Mouse (Mus musculus) lung, embryonic 14.5 days (tissue): ENCODE measurements around the gene Ambra1. TPM values are rescaled to one million over a fixed set of nuclear protein-coding genes. Genes with fewer than 3 reads are reported as not detected.

Source experiments
- ATAC-seq: fragments of 200-750 bp; cut with Nextera tagmentation; 2 replicates; pipeline ENCODE4 v1.8.0; 2017; ENCODE audit warnings: mild to moderate bottlenecking, moderate TSS enrichment, moderate library complexity; ENCODE audit not compliant: insufficient read depth
- DNase-seq: peaks from one replicate; pipeline ENCODE4 v3.0.0-alpha.2; 2015
- H3K27ac ChIP-seq: fragments of 300-500 bp; sonication (generic); 2 replicates; pipeline ENCODE4 v1.5.1; 2014; ENCODE audit warnings: low read depth, mild to moderate bottlenecking, moderate library complexity
- H3K27me3 ChIP-seq: fragments of 300-500 bp; sonication (generic); 2 replicates; pipeline ENCODE4 v1.6.1; 2014; ENCODE audit warnings: low read length, control low read depth; ENCODE audit not compliant: insufficient read depth
- H3K36me3 ChIP-seq: fragments of 300-500 bp; sonication (generic); 2 replicates; pipeline ENCODE4 v1.6.1; 2014; ENCODE audit warnings: control low read depth; ENCODE audit not compliant: insufficient read depth
- H3K4me1 ChIP-seq: fragments of 300-500 bp; sonication (generic); 2 replicates; pipeline ENCODE4 v1.6.1; 2014; ENCODE audit warnings: antibody characterized with exemption, control low read depth; ENCODE audit not compliant: insufficient read depth
- H3K4me2 ChIP-seq: fragments of 300-500 bp; sonication (generic); 2 replicates; pipeline ENCODE4 v1.6.1; 2014; ENCODE audit warnings: mild to moderate bottlenecking
- H3K4me3 ChIP-seq: fragments of 300-500 bp; sonication (generic); 2 replicates; pipeline ENCODE4 v1.5.1; 2014; ENCODE audit warnings: low read depth, low read length
- H3K9ac ChIP-seq: fragments of 300-500 bp; sonication (generic); 2 replicates; pipeline ENCODE4 v1.6.1; 2014
- H3K9me3 ChIP-seq: fragments of 300-500 bp; sonication (generic); 2 replicates; pipeline ENCODE4 v1.6.1; 2016; ENCODE audit warnings: low read depth, low read length, control low read depth
- CTCF ChIP-seq: IDR thresholded peaks from 2 replicates; pipeline ENCODE4 v1.5.1; 2016; ENCODE audit warnings: antibody characterized with exemption, low read depth
- WGBS: fragments of 180-500 bp; shearing (Covaris S2); extraction: QIAGEN DNeasy Blood & Tissue Kit; methylation state at CpG from one replicate; pipeline ENCODE4 v1.1.7; 2014; 5-methylcytosine and 5-hydroxymethylcytosine counted together
- polyA plus RNA-seq: library from polyadenylated mRNA; unstranded; fragments of >200 nt; fragmentation: Nextera tagmentation; extraction: Ambion mirVana; gene quantifications from 2 replicates; pipeline ENCODE4 v1.2.1, GENCODE M21; 2014

The Ambra1 gene
- polyA plus RNA-seq, 1 experiment from 2014 or later, result 15.9 TPM

DNA sequence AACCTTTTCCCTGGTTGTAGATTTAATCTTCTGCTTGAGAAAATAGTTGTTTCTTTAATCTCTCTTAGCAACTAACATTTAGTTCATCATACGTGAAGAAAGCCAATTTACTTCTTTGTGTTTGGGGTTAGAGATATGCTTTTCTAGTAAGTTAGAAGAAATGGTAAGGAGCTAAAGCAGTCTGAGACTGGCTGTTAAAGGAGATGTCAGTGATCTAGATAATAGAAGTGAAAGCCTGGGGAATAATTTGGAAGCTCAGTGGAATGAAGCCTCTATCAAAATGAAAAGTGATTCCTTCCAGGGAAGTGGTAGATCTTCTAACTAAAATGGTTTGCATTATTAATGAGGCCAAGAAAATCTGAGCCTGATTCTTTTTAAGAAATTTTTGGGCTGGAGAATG is 141.3 kb downstream of the Ambra1 start:
- no peak for ATAC-seq

DNA sequence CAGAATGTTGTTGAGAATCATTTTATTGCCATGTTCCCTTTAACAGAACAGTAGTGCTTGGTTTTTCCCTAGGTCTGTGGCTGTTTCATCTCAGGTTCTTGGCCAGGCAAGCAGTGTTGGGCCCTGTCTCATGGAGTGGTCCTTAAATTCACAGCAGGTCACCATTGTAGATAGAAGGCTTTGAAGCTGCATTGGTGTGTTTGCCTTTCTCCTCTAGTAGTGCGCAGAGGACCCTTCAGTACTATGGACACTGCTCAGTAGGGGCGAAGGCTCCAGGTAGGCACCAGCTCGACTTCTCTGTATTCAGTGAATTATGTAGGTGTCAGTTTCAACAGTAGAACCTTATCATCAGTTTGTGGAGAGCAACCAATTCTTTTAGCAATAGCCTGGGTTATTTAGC is 142.7 kb downstream of the Ambra1 start:
- 76% methylated on average over 3 of the region's 3 CpGs for WGBS
- H3K36me3 ChIP-seq, result no peaks in the 10 kb centered on the region
- TF ChIP-seq CTCF, result no peak
- no peaks in the 10 kb centered on the region for H3K27me3 ChIP-seq
- H3K4me1 ChIP-seq, result no peaks in the 10 kb centered on the region
- no peak overlapping the region for H3K9ac ChIP-seq
- H3K27ac ChIP-seq, result no peak overlapping the region
- ATAC-seq, result no peak
- H3K4me3 ChIP-seq, result no peak overlapping the region
- H3K4me2 ChIP-seq, result no peak overlapping the region
- H3K9me3 ChIP-seq, result no peaks in the 10 kb centered on the region
- peak; percentile 13 for DNase-seq

More for the DNA sequence above, 141.3 kb downstream of the Ambra1 start:
- Histone ChIP-seq H3K4me1 (no peaks in the 10 kb centered on the region), H3K27ac (no peak overlapping the region), H3K9ac (no peak overlapping the region), H3K4me2 (no peak overlapping the region), H3K4me3 (no peak overlapping the region), H3K27me3 (no peaks in the 10 kb centered on the region), H3K36me3 (no peaks in the 10 kb centered on the region), H3K9me3 (no peaks in the 10 kb centered on the region)
- WGBS, result 73% methylated on average over 1 of the region's 1 CpGs
- DNase-seq, result no peak
- no peak for TF ChIP-seq CTCF

DNA sequence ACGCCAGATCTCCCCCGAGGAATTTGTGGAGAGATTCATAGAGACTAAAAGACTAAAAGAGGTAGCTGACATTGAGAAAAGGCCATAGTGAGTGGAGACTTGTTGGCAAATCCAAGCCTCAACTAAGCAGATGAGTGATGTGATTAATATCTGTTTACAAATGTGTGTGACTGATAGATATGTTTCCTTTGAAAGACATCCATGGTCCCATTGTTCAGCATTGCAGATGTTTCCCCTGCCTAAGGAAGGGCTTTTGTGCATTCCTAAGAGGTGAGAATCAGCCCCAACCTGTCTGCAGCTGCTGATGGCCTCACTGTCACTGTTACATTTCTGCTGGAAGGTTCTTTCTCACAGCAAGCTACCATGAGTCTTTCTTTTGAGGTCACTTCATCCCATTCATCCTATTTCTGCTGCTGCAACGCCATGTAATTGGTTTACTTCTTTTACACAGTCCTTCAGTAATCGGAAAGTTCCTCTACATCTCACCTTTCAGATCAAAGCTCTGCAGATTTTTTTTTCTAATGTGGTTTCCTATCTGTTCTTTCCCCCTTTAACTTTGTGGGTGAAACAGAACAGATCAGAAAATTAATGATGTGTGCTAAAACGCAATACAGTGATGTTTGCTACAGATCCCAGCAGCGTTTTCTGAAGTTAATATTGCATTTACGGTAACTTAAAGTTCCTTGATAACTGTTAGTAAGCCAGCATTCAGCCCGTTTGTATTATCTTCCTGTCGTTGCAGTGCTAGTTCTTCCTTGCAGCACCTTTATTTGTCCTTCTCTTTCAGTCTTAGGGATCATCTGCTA is 146.3 kb downstream of the Ambra1 start:
- Histone ChIP-seq H3K27me3 (no peaks in the 10 kb centered on the region), H3K9me3 (no peaks in the 10 kb centered on the region), H3K9ac (no peak overlapping the region), H3K4me2 (no peak overlapping the region), H3K4me3 (no peak overlapping the region), H3K4me1 (no peaks in the 10 kb centered on the region), H3K36me3 (no peaks in the 10 kb centered on the region), H3K27ac (no peak overlapping the region)
- WGBS, result 54% methylated on average over 9 of the region's 9 CpGs
- TF ChIP-seq CTCF, result no peak
- ATAC-seq (no peak), DNase-seq (peak; percentile 44)

DNA sequence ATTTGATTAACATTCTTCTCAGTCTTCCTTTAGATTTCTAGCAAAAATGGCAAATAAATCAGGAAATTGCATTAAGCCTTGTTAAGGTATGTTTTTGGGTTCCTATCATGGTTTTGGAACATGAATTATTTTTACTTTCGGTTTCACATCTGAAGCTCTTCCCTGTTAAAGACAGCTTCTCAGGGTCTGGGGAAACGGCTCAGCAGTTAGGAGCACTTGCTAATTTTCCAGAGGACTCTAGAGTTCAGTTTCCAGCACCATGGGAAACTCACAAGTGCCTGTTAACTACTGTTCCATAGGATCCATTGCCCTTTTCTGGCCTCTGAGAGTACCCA is 146.8 kb downstream of the Ambra1 start:
- no peak overlapping the region for H3K27ac ChIP-seq
- H3K4me1 ChIP-seq, result no peaks in the 10 kb centered on the region
- H3K4me3 ChIP-seq, result no peak overlapping the region
- H3K4me2 ChIP-seq, result no peak overlapping the region
- no peaks in the 10 kb centered on the region for H3K9me3 ChIP-seq
- no peaks in the 10 kb centered on the region for H3K36me3 ChIP-seq
- ATAC-seq (no peak), DNase-seq (no peak)
- no peaks in the 10 kb centered on the region for H3K27me3 ChIP-seq
- no peak overlapping the region for H3K9ac ChIP-seq
- no peak for TF ChIP-seq CTCF
- 86% methylated on average over 2 of the region's 2 CpGs for WGBS

DNA sequence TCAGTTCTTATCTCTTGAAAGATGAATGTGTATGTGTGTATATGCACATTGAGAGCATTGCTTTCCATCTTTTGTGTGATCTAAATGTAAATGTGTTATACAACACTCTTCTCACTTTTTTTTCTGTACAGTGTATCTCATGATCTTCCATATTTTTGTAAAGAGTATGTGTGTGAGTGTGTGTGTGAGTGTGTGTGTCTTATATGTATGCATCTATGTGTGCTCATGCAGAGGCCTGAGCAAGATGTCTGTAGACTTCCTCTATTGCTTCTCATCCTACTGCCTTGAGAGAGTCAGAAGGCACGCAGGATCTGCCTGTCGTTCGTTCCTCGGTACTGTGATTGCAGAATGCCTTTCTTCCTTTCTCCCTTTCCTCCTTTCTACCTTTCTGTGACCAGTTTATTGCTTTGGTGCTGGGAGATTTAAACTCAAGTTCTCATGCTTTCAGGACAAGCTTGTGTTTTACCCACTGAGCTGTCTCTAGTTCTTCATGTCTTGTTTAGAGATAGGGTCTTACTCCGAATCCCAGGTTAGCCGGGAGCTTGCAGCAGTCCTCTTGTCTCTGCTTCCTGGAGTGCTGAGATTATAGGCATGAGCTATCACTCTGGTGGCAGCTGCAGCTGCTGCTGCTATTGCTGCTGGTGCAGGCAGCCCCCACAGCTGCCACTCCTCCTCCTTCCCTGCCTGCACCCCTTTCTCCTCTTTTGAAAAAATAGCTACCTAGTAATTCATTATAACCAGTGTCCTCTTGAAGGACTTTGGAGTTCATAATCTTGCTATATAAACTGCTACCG is 148.7 kb downstream of the Ambra1 start:
- Histone ChIP-seq H3K9me3 (no peaks in the 10 kb centered on the region), H3K27me3 (no peaks in the 10 kb centered on the region), H3K4me3 (no peak overlapping the region), H3K4me2 (no peak overlapping the region), H3K9ac (no peak overlapping the region), H3K36me3 (no peaks in the 10 kb centered on the region), H3K4me1 (no peaks in the 10 kb centered on the region), H3K27ac (no peak overlapping the region)
- WGBS, result 60% methylated on average over 7 of the region's 7 CpGs
- no peak for DNase-seq
- no peak for ATAC-seq
- TF ChIP-seq CTCF, result no peak

DNA sequence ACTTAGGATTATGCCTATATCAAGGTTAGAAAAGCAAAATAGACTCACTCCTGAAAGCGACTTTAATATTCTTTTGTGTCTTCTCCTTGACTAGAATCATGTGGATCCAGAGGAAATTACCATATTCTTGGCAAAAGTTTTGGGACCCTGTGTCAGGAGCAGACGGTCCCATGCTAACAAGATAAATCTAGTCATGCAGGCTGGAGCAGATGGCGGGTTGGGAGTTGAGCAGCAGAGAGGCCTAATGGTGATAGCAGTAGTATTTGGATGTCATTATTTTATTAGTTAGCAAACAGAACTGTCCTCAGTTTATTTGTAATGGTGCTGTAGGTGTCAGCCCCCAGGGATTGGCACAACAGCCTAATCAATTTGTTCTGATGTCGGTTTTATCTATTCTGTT is 154.0 kb downstream of the Ambra1 start:
- H3K9ac ChIP-seq, result no peak overlapping the region
- no peak overlapping the region for H3K27ac ChIP-seq
- H3K36me3 ChIP-seq, result peaks cover 16% of the 10 kb centered on the region
- no peaks in the 10 kb centered on the region for H3K4me1 ChIP-seq
- H3K27me3 ChIP-seq, result no peaks in the 10 kb centered on the region
- no peak for TF ChIP-seq CTCF
- no peak overlapping the region for H3K4me2 ChIP-seq
- ATAC-seq (no peak), DNase-seq (no peak)
- WGBS, result 62% methylated on average over 4 of the region's 4 CpGs
- no peak overlapping the region for H3K4me3 ChIP-seq
- H3K9me3 ChIP-seq, result no peaks in the 10 kb centered on the region

DNA sequence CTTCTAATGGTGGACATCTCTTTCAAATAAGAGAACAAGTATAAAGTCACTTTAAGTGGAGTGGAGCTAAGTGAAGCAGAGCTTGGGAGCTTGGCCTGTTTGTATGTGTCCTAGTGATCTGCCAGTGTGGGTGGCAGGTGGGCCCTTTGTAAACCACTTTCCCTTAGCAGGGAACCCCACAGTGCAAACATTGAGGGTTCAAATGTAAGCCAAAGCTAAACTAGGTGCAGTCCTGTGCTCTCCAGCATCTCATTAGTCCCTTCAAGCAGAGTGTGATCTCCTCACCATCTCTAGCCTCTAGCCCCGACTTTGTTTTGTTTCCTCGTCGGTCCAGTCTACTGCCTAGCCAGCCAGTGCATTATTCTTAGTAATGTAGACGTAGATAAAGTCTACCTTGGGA is 154.7 kb downstream of the Ambra1 start:
- H3K9ac ChIP-seq, result no peak overlapping the region
- no peak overlapping the region for H3K4me3 ChIP-seq
- ATAC-seq (no peak), DNase-seq (no peak)
- no peaks in the 10 kb centered on the region for H3K27me3 ChIP-seq
- H3K9me3 ChIP-seq, result no peaks in the 10 kb centered on the region
- H3K36me3 ChIP-seq, result peaks cover 16% of the 10 kb centered on the region
- H3K27ac ChIP-seq, result no peak overlapping the region
- H3K4me1 ChIP-seq, result no peaks in the 10 kb centered on the region
- H3K4me2 ChIP-seq, result no peak overlapping the region
- 62% methylated on average over 4 of the region's 4 CpGs for WGBS
- TF ChIP-seq CTCF, result no peak
